Mouse (Mus musculus): ENCODE results near the gene Fbxw11.

DNA sequence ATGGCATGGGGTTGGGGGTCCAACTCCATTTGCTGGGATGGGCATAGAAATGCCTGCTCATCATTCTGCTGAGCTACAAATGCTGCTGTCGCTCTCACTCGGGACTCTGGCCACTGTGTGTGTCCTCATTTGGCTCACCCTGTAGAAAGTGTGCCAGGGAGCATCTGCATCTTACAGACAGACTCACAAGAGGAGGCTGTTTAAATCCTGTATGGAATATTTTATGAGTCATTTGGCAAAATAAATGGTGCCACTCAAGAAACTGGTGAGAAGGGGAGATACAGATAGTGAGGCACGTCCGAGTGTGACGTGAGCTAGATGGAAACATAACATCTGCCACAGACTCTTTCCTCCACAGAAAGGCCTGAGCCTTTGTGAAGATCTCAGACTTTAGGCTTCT lies 95.2 kb downstream of the Fbxw11 start:
- TF ChIP-seq USF1 (IDR thresholded peaks at IDR 0.05; ENCODE audit: low read depth) (no peak), POLR2A (IDR thresholded peaks at IDR 0.05; ENCODE audit: insufficient read length, low read depth) (no peak), TCF12 (IDR thresholded peaks at IDR 0.05; ENCODE audit: insufficient read depth, poor library complexity, severe bottlenecking) (no peak), MAX (IDR thresholded peaks at IDR 0.05; ENCODE audit: low read depth) (no peak), E2F4 (IDR thresholded peaks at IDR 0.05; ENCODE audit: insufficient read depth) (no peak), SRF (IDR thresholded peaks at IDR 0.05; ENCODE audit: control insufficient read depth, insufficient read length, low read depth) (no peak), POLR2AphosphoS2 (IDR thresholded peaks at IDR 0.05; ENCODE audit: insufficient read length, low read depth) (no peak), MYOD1 (IDR thresholded peaks at IDR 0.05; ENCODE audit: control insufficient read depth in 1 of 3, insufficient read length in 2 of 3, low read depth in 2 of 3) (no peak), CEBPB (IDR thresholded peaks at IDR 0.05; ENCODE audit: insufficient read depth, poor library complexity, severe bottlenecking) (no peak), REST (IDR thresholded peaks at IDR 0.05; ENCODE audit: insufficient read depth, insufficient read length) (no peak)
